Mouse (Mus musculus) embryonic facial prominence, embryonic 14.5 days (tissue): ENCODE results near the gene Pskh1. TPM values are rescaled to one million over a fixed set of nuclear protein-coding genes. Genes with fewer than 3 reads are reported as not detected.

Experiments used
- ATAC-seq: fragments of 200-750 bp; cut with Nextera tagmentation; 2 replicates; pipeline ENCODE4 v1.8.0; 2017; ENCODE audit warnings: low read depth, moderate number of reproducible peaks, moderate TSS enrichment
- DNase-seq: peaks from one replicate; pipeline ENCODE4 v3.0.0-alpha.2; 2015; ENCODE audit warnings: low spot score
- H3K27ac ChIP-seq: fragments of 300-500 bp; sonication (generic); replicated peaks from 2 replicates; pipeline ENCODE4 v1.5.1; 2014; ENCODE audit warnings: low read depth, mild to moderate bottlenecking, low read length, moderate library complexity
- H3K27me3 ChIP-seq: fragments of 300-500 bp; sonication (generic); replicated peaks from 2 replicates; pipeline ENCODE4 v1.6.1; 2014; ENCODE audit warnings: low read length; ENCODE audit not compliant: control insufficient read depth, insufficient read depth
- H3K36me3 ChIP-seq: fragments of 300-500 bp; sonication (generic); 2 replicates; pipeline ENCODE4 v1.6.1; 2014; ENCODE audit warnings: low read length, mixed read lengths; ENCODE audit not compliant: control insufficient read depth, insufficient read depth
- H3K4me1 ChIP-seq: fragments of 300-500 bp; sonication (generic); 2 replicates; pipeline ENCODE4 v1.6.1; 2014; ENCODE audit warnings: antibody characterized with exemption, low read length; ENCODE audit not compliant: control insufficient read depth, insufficient read depth
- H3K4me2 ChIP-seq: fragments of 300-500 bp; sonication (generic); 2 replicates; pipeline ENCODE4 v1.6.1; 2014; ENCODE audit warnings: low read depth, mild to moderate bottlenecking, low read length, moderate library complexity, mixed read lengths
- H3K4me3 ChIP-seq: fragments of 300-500 bp; sonication (generic); 2 replicates; pipeline ENCODE4 v1.5.1; 2014; ENCODE audit warnings: low read depth, mild to moderate bottlenecking, low read length
- H3K9ac ChIP-seq: fragments of 300-500 bp; sonication (generic); 2 replicates; pipeline ENCODE4 v1.6.1; 2014; ENCODE audit warnings: low read depth, mild to moderate bottlenecking, low read length, moderate library complexity, mixed read lengths
- H3K9me3 ChIP-seq: fragments of 300-500 bp; sonication (generic); 2 replicates; pipeline ENCODE4 v1.6.1; 2016; ENCODE audit warnings: low read length; ENCODE audit not compliant: control insufficient read depth
- WGBS: fragments of 180-500 bp; shearing (Covaris S2); extraction: QIAGEN DNeasy Blood & Tissue Kit; methylation state at CpG from one replicate; pipeline ENCODE4 v1.1.7; 2014; 5-methylcytosine and 5-hydroxymethylcytosine counted together
- polyA plus RNA-seq: library from polyadenylated mRNA; unstranded; fragments of >200 nt; fragmentation: Nextera tagmentation; extraction: Ambion mirVana; gene quantifications from 2 replicates; pipeline ENCODE4 v1.2.1, GENCODE M21; 2014

The Pskh1 gene
- polyA plus RNA-seq, 1 experiment from 2014 or later = 26.1 TPM

GRCm38 (mm10) chr8:105936866-105937475 is 36.7 kb downstream of the Pskh1 start:
- ATAC-seq (peak; percentile 92), DNase-seq (peak; percentile 96)
- H3K4me2 ChIP-seq = peak overlapping the region; percentile 94
- peaks cover 24% of the 10 kb centered on the region; the same call in 1 of the 2 replicates for H3K36me3 ChIP-seq
- peak overlapping the region; percentile 81 for H3K27ac ChIP-seq
- peaks cover 15% of the 10 kb centered on the region for H3K4me1 ChIP-seq
- WGBS = under 1% methylated on average over 26 of the region's 30 CpGs
- no peaks in the 10 kb centered on the region for H3K9me3 ChIP-seq
- H3K4me3 ChIP-seq = peak overlapping the region; percentile 76
- peak overlapping the region; percentile 76 for H3K9ac ChIP-seq
- H3K27me3 ChIP-seq = no peaks in the 10 kb centered on the region

GRCm38 (mm10) chr8:105937496-105938305 is 37.5 kb downstream of the Pskh1 start:
- Histone ChIP-seq H3K27ac (peak overlapping the region; percentile 81), H3K27me3 (no peaks in the 10 kb centered on the region), H3K9me3 (no peaks in the 10 kb centered on the region), H3K4me2 (peak overlapping the region; percentile 94), H3K36me3 (peaks cover 30% of the 10 kb centered on the region), H3K4me1 (peaks cover 15% of the 10 kb centered on the region), H3K4me3 (peak overlapping the region; percentile 76), H3K9ac (peak overlapping the region; percentile 76)
- ATAC-seq (peak; percentile 27; the same call in 1 of the 2 replicates), DNase-seq (peak; percentile 31)
- 2% methylated on average over 33 of the region's 33 CpGs for WGBS

GRCm38 (mm10) chr8:105938306-105938669 is 38.0 kb downstream of the Pskh1 start, which contains the start of gene Psmb10:
Psmb10 (minus strand) TSS chr8:105938444.
- WGBS = 32% methylated on average over 4 of the region's 4 CpGs
- DNase-seq = peak; percentile 45
- H3K27ac ChIP-seq = peak within 1 kb of the TSS; percentile 81
- peaks cover 15% of the 10 kb centered on the region for H3K4me1 ChIP-seq
- H3K27me3 ChIP-seq = no peaks in the 10 kb centered on the region
- peaks cover 36% of the 10 kb centered on the region for H3K36me3 ChIP-seq
- peak within 1 kb of the TSS; percentile 76 for H3K4me3 ChIP-seq
- peak within 1 kb of the TSS; percentile 76 for H3K9ac ChIP-seq
- no peak for ATAC-seq
- no peaks in the 10 kb centered on the region for H3K9me3 ChIP-seq
- peak within 1 kb of the TSS; percentile 94 for H3K4me2 ChIP-seq

- Histone ChIP-seq H3K27me3 (no peaks in the 10 kb centered on the region), H3K9me3 (no peaks in the 10 kb centered on the region), H3K4me3 (no peak overlapping the region), H3K4me1 (0 out of 2 replicates have a peak, but pooled peaks cover 4% of the 10 kb centered on the region), H3K9ac (no peak overlapping the region), H3K4me2 (no peak overlapping the region), H3K27ac (no peak overlapping the region), H3K36me3 (peaks cover 73% of the 10 kb centered on the region)
- DNase-seq (no peak), ATAC-seq (no peak)
- WGBS = 93% methylated on average over 11 of the region's 11 CpGs
Observed at GRCm38 (mm10) chr8:105942026-105942425, 41.8 kb downstream of the Pskh1 start.

- H3K4me1 ChIP-seq = 0 out of 2 replicates have a peak, but pooled peaks cover 4% of the 10 kb centered on the region
- no peaks in the 10 kb centered on the region for H3K9me3 ChIP-seq
- DNase-seq = no peak
- no peak overlapping the region for H3K4me3 ChIP-seq
- peaks cover 78% of the 10 kb centered on the region for H3K36me3 ChIP-seq
- no peak overlapping the region for H3K27ac ChIP-seq
- 95% methylated on average over 5 of the region's 5 CpGs for WGBS
- ATAC-seq = no peak
- H3K4me2 ChIP-seq = no peak overlapping the region
- H3K9ac ChIP-seq = no peak overlapping the region
- no peaks in the 10 kb centered on the region for H3K27me3 ChIP-seq
Observed at GRCm38 (mm10) chr8:105942542-105942941, 42.3 kb downstream of the Pskh1 start.

GRCm38 (mm10) chr8:105943321-105943739 is 43.1 kb downstream of the Pskh1 start, which contains the start of gene Lcat:
Lcat (minus strand) TSS chr8:105943382.
- no peak for ATAC-seq
- Histone ChIP-seq H3K27ac (no peak within 1 kb of the TSS), H3K4me2 (no peak within 1 kb of the TSS), H3K9ac (no peak within 1 kb of the TSS), H3K9me3 (no peaks in the 10 kb centered on the region), H3K4me1 (0 out of 2 replicates have a peak, but pooled peaks cover 1% of the 10 kb centered on the region), H3K4me3 (no peak within 1 kb of the TSS), H3K27me3 (no peaks in the 10 kb centered on the region), H3K36me3 (peaks cover 86% of the 10 kb centered on the region)
- DNase-seq = no peak
- 73% methylated on average over 6 of the region's 8 CpGs for WGBS

GRCm38 (mm10) chr8:105949350-105949749 is 49.1 kb downstream of the Pskh1 start:
- peaks cover 99% of the 10 kb centered on the region for H3K36me3 ChIP-seq
- 56% methylated on average over 10 of the region's 10 CpGs for WGBS
- H3K27ac ChIP-seq = no peak overlapping the region
- no peak overlapping the region for H3K4me2 ChIP-seq
- DNase-seq = peak; percentile 72
- H3K4me1 ChIP-seq = peaks cover 9% of the 10 kb centered on the region; the same call in 1 of the 2 replicates
- no peak overlapping the region for H3K9ac ChIP-seq
- ATAC-seq = 0 out of 2 replicates have a peak, but pooled peaks have one; percentile 14
- no peak overlapping the region for H3K4me3 ChIP-seq
- H3K9me3 ChIP-seq = no peaks in the 10 kb centered on the region
- no peaks in the 10 kb centered on the region for H3K27me3 ChIP-seq

- H3K9ac ChIP-seq = no peak overlapping the region
- peaks cover 97% of the 10 kb centered on the region for H3K36me3 ChIP-seq
- H3K27me3 ChIP-seq = no peaks in the 10 kb centered on the region
- peak; percentile 72 for DNase-seq
- no peaks in the 10 kb centered on the region for H3K9me3 ChIP-seq
- H3K4me3 ChIP-seq = no peak overlapping the region
- peaks cover 9% of the 10 kb centered on the region; the same call in 1 of the 2 replicates for H3K4me1 ChIP-seq
- H3K27ac ChIP-seq = peak overlapping the region; percentile 83
- peak; percentile 79 for ATAC-seq
- 29% methylated on average over 6 of the region's 7 CpGs for WGBS
- no peak overlapping the region for H3K4me2 ChIP-seq
Observed at GRCm38 (mm10) chr8:105951057-105951659, 50.9 kb downstream of the Pskh1 start.
